Mouse (Mus musculus): ENCODE results near the gene Sod1. TPM values are rescaled to one million over a fixed set of nuclear protein-coding genes. Genes with fewer than 3 reads are reported as not detected.
"Not testable (repeated sequence)": the region's sequence is repeated elsewhere in the genome, so short reads cannot be mapped to it uniquely, and the experiment has no call there.

The Sod1 gene
- polyA plus RNA-seq, 1 experiment from 2014 or later = 1,127 TPM

DNA sequence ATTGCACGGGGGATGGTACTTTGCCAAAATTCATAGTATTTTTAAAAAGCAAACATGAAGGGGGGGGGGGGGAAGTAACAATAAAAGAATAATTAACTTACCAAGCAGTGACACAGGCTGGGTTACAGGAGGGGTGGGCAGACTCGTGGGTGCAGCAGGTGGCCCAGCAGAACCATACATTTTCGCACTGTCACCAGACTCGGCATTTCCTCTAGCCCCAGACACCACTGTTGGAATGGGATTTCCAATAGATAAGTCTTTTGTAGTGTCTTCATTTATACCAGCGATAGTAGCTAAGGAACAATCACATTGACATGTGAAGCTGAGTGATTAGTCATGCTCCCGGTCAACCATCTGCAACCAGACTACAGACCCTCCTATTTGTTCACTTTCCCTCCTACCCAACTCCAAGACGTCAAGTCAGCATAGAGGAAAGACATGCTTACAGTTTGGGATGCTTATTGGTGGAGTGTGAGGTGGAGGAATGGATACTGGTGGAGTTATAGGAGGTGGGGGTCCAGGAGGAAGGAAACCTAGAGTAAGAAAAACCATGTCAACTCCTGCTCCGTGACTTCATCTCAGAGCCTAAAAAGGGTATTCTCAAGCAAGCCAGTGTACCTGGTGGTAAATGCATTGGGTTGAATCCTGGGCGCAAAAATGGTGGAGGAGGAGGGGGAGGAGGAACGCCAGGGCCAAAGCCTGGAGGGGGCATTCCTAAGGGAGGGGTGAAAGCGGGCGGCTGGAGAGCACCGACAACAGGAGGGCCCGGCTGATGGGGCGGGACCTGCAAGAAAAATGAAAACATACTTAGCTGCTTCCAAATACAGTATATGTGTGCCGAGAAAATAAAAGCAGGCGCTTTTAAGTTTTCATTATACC lies 22.1 kb downstream of the Sod1 start:
- no peak for ATAC-seq (ENCODE audit: low FRiP score, low TSS enrichment)
- 85% methylated on average over 17 of the region's 17 CpGs for WGBS
- no peak overlapping the region for H3K9ac ChIP-seq (replicated peaks; ENCODE audit: low read length)
- no peak overlapping the region for H3K4me3 ChIP-seq (ENCODE audit: low read length)
- H3K4me2 ChIP-seq (replicated peaks; ENCODE audit: low read depth, low read length) = no peak overlapping the region
- H3K36me3 ChIP-seq (ENCODE audit: insufficient read depth, low read length) = peaks cover 81% of the 10 kb centered on the region
- no peaks in the 10 kb centered on the region for H3K9me3 ChIP-seq (ENCODE audit: low read length)
- no peaks in the 10 kb centered on the region for H3K27me3 ChIP-seq (ENCODE audit: insufficient read depth, low read length)
- H3K4me1 ChIP-seq (ENCODE audit: insufficient read depth, low read length) = no peaks in the 10 kb centered on the region
- H3K27ac ChIP-seq (ENCODE audit: low read length) = no peak overlapping the region

DNA sequence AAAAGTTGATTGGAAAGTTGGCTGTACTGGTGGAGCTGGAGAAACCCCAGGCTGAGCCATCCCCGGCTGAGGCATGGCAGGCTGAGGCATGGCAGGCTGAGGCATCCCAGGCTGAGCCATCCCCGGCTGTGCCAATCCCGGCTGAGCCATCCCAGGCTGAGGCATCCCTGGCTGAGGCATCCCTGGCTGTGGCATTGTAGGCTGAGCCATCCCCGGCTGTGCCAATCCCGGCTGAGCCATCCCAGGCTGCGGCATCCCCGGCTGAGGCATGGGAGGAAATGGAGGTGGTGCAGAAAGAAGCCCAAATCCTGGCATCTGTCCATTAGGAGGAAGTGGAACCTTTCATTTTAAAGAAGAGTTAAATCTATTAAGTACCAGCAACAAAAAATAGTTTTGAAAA lies 29.5 kb downstream of the Sod1 start:
- H3K9me3 ChIP-seq (ENCODE audit: low read length) = no peaks in the 10 kb centered on the region
- H3K9ac ChIP-seq (replicated peaks; ENCODE audit: low read length) = no peak overlapping the region
- no peaks in the 10 kb centered on the region for H3K27me3 ChIP-seq (ENCODE audit: insufficient read depth, low read length)
- ATAC-seq (ENCODE audit: low FRiP score, low TSS enrichment) = no peak
- H3K27ac ChIP-seq (ENCODE audit: low read length) = no peak overlapping the region
- peaks cover 70% of the 10 kb centered on the region for H3K36me3 ChIP-seq (ENCODE audit: insufficient read depth, low read length)
- H3K4me1 ChIP-seq (ENCODE audit: insufficient read depth, low read length) = no peaks in the 10 kb centered on the region
- H3K4me3 ChIP-seq (ENCODE audit: low read length) = no peak overlapping the region
- no peak overlapping the region for H3K4me2 ChIP-seq (replicated peaks; ENCODE audit: low read depth, low read length)
- WGBS = 92% methylated on average over 7 of the region's 7 CpGs

DNA sequence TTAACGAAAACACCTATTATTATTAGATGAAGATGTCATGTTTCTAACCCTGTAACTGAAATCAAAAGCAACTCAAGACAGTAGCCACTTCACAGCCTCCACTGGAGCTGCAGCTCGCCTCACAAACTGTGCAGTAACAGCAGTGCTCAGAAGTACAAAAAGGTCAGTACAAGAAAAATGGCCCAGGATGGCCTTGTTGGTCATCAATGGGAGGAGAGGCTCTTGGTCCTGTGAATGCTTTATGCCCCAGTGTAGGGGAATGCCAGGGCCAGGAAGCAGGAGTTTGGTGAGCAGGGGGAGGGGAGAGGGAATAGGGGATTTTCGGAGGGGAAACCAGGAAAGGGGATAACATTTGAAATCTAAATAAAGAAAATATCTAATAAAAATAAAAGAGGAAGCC lies 30.7 kb downstream of the Sod1 start:
- not testable (repeated sequence) for H3K27ac ChIP-seq (ENCODE audit: low read length); H3K4me1 ChIP-seq (ENCODE audit: insufficient read depth, low read length); H3K4me2 ChIP-seq (replicated peaks; ENCODE audit: low read depth, low read length); H3K27me3 ChIP-seq (ENCODE audit: insufficient read depth, low read length); ATAC-seq (ENCODE audit: low FRiP score, low TSS enrichment); H3K9me3 ChIP-seq (ENCODE audit: low read length); H3K4me3 ChIP-seq (ENCODE audit: low read length); H3K9ac ChIP-seq (replicated peaks; ENCODE audit: low read length)
- H3K36me3 ChIP-seq (ENCODE audit: insufficient read depth, low read length) = peaks cover 63% of the 10 kb centered on the region
- 88% methylated on average over 3 of the region's 3 CpGs for WGBS

DNA sequence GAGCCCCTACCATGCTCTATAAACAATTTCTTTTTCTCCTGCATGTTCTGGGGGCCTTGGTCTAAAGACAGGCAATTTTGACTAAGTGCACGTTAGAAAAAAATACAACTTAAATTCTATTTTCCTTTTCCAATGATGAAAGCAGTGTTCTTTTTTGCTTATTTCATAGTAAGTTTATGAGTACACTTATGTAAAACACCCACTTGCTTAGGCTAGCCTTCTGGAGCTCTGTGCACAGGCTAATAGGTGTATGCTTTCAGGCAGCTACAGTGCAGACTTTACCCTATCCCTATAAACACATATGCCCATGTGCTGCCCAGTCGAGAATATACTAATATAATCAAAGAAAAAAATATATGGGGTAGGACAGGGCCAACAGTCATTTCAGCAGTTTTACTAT lies 32.0 kb downstream of the Sod1 start:
- Histone ChIP-seq H3K27ac (ENCODE audit: low read length) (no peak overlapping the region), H3K9ac (replicated peaks; ENCODE audit: low read length) (no peak overlapping the region), H3K27me3 (ENCODE audit: insufficient read depth, low read length) (no peaks in the 10 kb centered on the region), H3K4me1 (ENCODE audit: insufficient read depth, low read length) (no peaks in the 10 kb centered on the region), H3K4me3 (ENCODE audit: low read length) (no peak overlapping the region), H3K9me3 (ENCODE audit: low read length) (no peaks in the 10 kb centered on the region), H3K4me2 (replicated peaks; ENCODE audit: low read depth, low read length) (no peak overlapping the region), H3K36me3 (ENCODE audit: insufficient read depth, low read length) (peaks cover 66% of the 10 kb centered on the region)
- WGBS = 96% methylated on average over 2 of the region's 2 CpGs
- ATAC-seq (ENCODE audit: low FRiP score, low TSS enrichment) = no peak

DNA sequence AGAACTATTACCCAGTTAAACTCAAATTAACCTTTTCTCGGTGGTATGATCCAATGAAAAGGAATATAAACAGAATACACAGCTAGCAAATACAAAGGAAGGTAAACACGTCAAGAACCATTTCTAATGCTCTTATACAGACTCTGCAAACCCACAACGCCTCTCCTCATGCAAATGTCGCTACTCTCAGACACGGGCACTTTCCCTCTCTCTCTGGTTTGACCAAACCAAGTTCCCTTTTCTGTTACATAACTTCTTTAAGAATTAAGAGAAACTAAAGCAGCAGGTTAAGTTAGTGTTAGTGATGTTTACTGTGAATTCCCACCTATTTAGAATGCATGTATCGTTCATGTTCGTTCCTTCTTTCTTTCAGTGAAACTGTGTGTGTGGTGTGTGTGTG lies 38.4 kb downstream of the Sod1 start:
- Histone ChIP-seq H3K4me3 (ENCODE audit: low read length) (no peak overlapping the region), H3K9ac (replicated peaks; ENCODE audit: low read length) (no peak overlapping the region), H3K27ac (ENCODE audit: low read length) (no peak overlapping the region), H3K27me3 (ENCODE audit: insufficient read depth, low read length) (no peaks in the 10 kb centered on the region), H3K9me3 (ENCODE audit: low read length) (no peaks in the 10 kb centered on the region), H3K4me2 (replicated peaks; ENCODE audit: low read depth, low read length) (no peak overlapping the region), H3K36me3 (ENCODE audit: insufficient read depth, low read length) (peaks cover 54% of the 10 kb centered on the region), H3K4me1 (ENCODE audit: insufficient read depth, low read length) (no peaks in the 10 kb centered on the region)
- WGBS = 94% methylated on average over 7 of the region's 7 CpGs
- no peak for ATAC-seq (ENCODE audit: low FRiP score, low TSS enrichment)

DNA sequence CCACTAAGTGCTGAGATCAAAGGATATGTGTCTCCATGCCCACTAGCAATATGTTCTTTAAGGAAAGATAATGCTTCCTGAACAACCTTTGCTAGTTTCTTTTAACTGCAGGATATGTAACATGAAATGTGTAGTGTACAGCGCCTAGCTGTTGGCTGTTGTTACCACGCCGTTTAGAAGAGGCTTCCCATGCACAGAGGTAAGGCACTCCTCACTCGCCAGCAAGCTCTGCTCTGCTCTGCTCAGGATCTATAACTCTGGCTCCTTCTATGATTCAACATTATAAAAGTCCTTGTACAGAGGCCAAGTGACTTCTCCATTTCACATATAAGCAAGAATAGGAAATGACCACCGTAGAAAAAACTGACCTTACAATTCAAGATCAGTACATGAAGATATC lies 39.1 kb downstream of the Sod1 start:
- Histone ChIP-seq H3K27me3 (ENCODE audit: insufficient read depth, low read length) (no peaks in the 10 kb centered on the region), H3K36me3 (ENCODE audit: insufficient read depth, low read length) (peaks cover 49% of the 10 kb centered on the region), H3K4me1 (ENCODE audit: insufficient read depth, low read length) (no peaks in the 10 kb centered on the region), H3K4me3 (ENCODE audit: low read length) (no peak overlapping the region), H3K9me3 (ENCODE audit: low read length) (no peaks in the 10 kb centered on the region), H3K4me2 (replicated peaks; ENCODE audit: low read depth, low read length) (no peak overlapping the region), H3K9ac (replicated peaks; ENCODE audit: low read length) (no peak overlapping the region), H3K27ac (ENCODE audit: low read length) (no peak overlapping the region)
- WGBS = 84% methylated on average over 5 of the region's 5 CpGs
- no peak for ATAC-seq (ENCODE audit: low FRiP score, low TSS enrichment)

DNA sequence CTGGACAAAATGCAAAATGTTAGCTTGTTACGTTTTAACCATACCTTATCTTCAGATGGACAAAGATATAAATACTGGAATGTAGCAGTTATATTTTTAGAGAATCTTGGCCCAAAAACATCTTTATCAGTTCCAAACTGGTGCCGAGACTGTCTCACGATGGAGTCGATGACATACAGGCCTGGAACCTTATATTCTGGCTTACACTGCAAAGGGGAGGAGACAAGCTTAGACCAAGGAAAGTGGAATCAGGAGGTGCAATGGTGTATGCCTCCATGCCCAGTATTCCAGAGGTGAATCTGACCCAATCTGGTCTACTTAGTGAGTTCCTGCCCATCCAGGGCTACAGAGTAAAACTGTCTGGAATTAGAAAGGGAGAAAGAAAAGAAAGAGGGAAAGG lies 39.5 kb downstream of the Sod1 start:
- no peak overlapping the region for H3K4me2 ChIP-seq (replicated peaks; ENCODE audit: low read depth, low read length)
- 78% methylated on average over 4 of the region's 4 CpGs for WGBS
- H3K36me3 ChIP-seq (ENCODE audit: insufficient read depth, low read length) = peaks cover 45% of the 10 kb centered on the region
- no peaks in the 10 kb centered on the region for H3K9me3 ChIP-seq (ENCODE audit: low read length)
- no peak for ATAC-seq (ENCODE audit: low FRiP score, low TSS enrichment)
- H3K4me1 ChIP-seq (ENCODE audit: insufficient read depth, low read length) = no peaks in the 10 kb centered on the region
- H3K27ac ChIP-seq (ENCODE audit: low read length) = no peak overlapping the region
- H3K27me3 ChIP-seq (ENCODE audit: insufficient read depth, low read length) = no peaks in the 10 kb centered on the region
- H3K9ac ChIP-seq (replicated peaks; ENCODE audit: low read length) = no peak overlapping the region
- no peak overlapping the region for H3K4me3 ChIP-seq (ENCODE audit: low read length)

DNA sequence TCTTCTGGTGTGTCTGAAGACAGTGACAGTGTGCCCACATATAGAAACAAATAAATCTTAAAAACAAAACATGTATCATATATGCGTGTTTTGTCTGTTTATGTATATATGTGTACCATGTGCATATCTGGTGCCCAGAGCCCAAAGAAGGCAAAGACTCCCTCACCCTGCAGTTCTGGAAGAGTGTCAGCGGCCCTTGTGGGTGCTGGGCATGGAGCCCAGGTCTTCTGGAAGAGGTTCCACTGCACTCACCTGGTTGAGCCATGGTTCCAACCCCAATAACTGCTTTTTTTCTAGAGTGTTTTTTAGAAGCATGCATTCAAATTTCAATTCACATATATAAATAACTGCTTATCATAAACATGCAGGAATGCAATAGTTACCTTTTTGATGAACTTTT lies 41.2 kb downstream of the Sod1 start:
- Histone ChIP-seq H3K36me3 (ENCODE audit: insufficient read depth, low read length) (peaks cover 37% of the 10 kb centered on the region), H3K27ac (ENCODE audit: low read length) (no peak overlapping the region), H3K9me3 (ENCODE audit: low read length) (no peaks in the 10 kb centered on the region), H3K9ac (replicated peaks; ENCODE audit: low read length) (no peak overlapping the region), H3K27me3 (ENCODE audit: insufficient read depth, low read length) (no peaks in the 10 kb centered on the region), H3K4me1 (ENCODE audit: insufficient read depth, low read length) (peaks cover 2% of the 10 kb centered on the region; the same call in 1 of the 2 replicates), H3K4me2 (replicated peaks; ENCODE audit: low read depth, low read length) (no peak overlapping the region), H3K4me3 (ENCODE audit: low read length) (no peak overlapping the region)
- 97% methylated on average over 2 of the region's 2 CpGs for WGBS
- ATAC-seq (ENCODE audit: low FRiP score, low TSS enrichment) = no peak

DNA sequence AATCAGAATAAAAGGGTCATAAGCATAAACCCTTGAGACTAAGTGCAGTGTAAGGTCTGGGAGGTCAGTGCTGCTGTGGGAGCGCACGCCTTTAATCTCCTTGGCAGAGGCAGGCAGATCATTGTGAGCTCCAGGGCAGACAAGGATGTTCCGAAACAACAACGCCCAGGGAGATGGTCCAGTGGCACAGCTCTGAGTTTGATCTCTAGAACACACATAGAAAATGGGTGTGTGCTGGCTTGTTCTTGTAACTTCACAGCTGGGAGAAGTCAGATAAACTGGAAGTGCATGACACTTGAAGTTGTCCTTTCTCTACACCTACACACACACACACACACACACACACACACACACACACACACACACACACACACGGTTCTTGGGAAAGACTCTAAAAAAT lies 43.5 kb downstream of the Sod1 start:
- Histone ChIP-seq H3K36me3 (ENCODE audit: insufficient read depth, low read length) (peaks cover 20% of the 10 kb centered on the region), H3K4me2 (replicated peaks; ENCODE audit: low read depth, low read length) (no peak overlapping the region), H3K27ac (ENCODE audit: low read length) (no peak overlapping the region), H3K9me3 (ENCODE audit: low read length) (no peaks in the 10 kb centered on the region), H3K4me1 (ENCODE audit: insufficient read depth, low read length) (peaks cover 11% of the 10 kb centered on the region; the same call in 1 of the 2 replicates), H3K4me3 (ENCODE audit: low read length) (no peak overlapping the region), H3K9ac (replicated peaks; ENCODE audit: low read length) (no peak overlapping the region), H3K27me3 (ENCODE audit: insufficient read depth, low read length) (no peaks in the 10 kb centered on the region)
- WGBS = 79% methylated on average over 5 of the region's 5 CpGs
- no peak for ATAC-seq (ENCODE audit: low FRiP score, low TSS enrichment)

DNA sequence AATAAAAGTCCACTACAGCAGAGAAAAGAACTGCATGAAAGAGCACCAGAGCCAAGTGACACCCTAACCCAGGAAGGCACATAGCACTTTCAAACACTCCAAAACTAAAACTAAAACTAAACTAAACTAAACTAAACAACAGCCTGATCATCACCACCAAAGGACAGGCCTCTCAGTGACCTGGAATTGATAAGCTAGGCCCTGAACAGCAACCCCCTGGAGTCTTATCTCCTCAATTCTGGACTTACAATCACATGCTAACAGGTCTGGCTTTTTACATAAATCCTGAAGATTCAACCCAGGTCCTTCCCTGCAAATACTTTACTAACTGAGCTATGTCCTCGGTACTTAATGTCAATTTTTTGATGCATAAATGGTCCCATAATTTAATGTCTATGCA lies 44.6 kb downstream of the Sod1 start:
- WGBS = 73% methylated on average over 1 of the region's 1 CpGs
- peaks cover 11% of the 10 kb centered on the region; the same call in 1 of the 2 replicates for H3K36me3 ChIP-seq (ENCODE audit: insufficient read depth, low read length)
- no peak for ATAC-seq (ENCODE audit: low FRiP score, low TSS enrichment)

More for the DNA sequence above, 44.6 kb downstream of the Sod1 start:
- Histone ChIP-seq H3K27me3 (ENCODE audit: insufficient read depth, low read length) (no peaks in the 10 kb centered on the region), H3K4me2 (replicated peaks; ENCODE audit: low read depth, low read length) (no peak overlapping the region), H3K27ac (ENCODE audit: low read length) (no peak overlapping the region), H3K9me3 (ENCODE audit: low read length) (no peaks in the 10 kb centered on the region), H3K4me1 (ENCODE audit: insufficient read depth, low read length) (peaks cover 12% of the 10 kb centered on the region; the same call in 1 of the 2 replicates), H3K9ac (replicated peaks; ENCODE audit: low read length) (no peak overlapping the region), H3K4me3 (ENCODE audit: low read length) (no peak overlapping the region)

All from kidney, embryonic 16.5 days (tissue).